Mouse (Mus musculus) midbrain, postnatal 0 days (tissue): Measurements from ENCODE around the gene Mrto4. TPM values are rescaled to one million over a fixed set of nuclear protein-coding genes. Genes with fewer than 3 reads are reported as not detected.

Experiments
- ATAC-seq: fragments of 200-750 bp; cut with Nextera tagmentation; 2 replicates; pipeline ENCODE4 v1.8.0; 2017; ENCODE audit warnings: moderate number of reproducible peaks, mild to moderate bottlenecking, moderate TSS enrichment, moderate library complexity; ENCODE audit not compliant: low FRiP score
- DNase-seq: peaks from one replicate; pipeline ENCODE4 v3.0.0-alpha.2; 2015; ENCODE audit warnings: low spot score
- H3K27ac ChIP-seq: fragments of 300-500 bp; sonication (generic); 2 replicates; pipeline ENCODE4 v1.5.1; 2014; ENCODE audit warnings: low read depth, mild to moderate bottlenecking, low read length, mixed read lengths
- H3K27me3 ChIP-seq: fragments of 300-500 bp; sonication (generic); 2 replicates; pipeline ENCODE4 v1.6.1; 2014; ENCODE audit warnings: low read length, control low read depth, mixed read lengths; ENCODE audit not compliant: insufficient read depth
- H3K36me3 ChIP-seq: fragments of 300-500 bp; sonication (generic); 2 replicates; pipeline ENCODE4 v1.6.1; 2014; ENCODE audit warnings: low read length, control low read depth, mixed read lengths; ENCODE audit not compliant: insufficient read depth
- H3K4me1 ChIP-seq: fragments of 300-500 bp; sonication (generic); 2 replicates; pipeline ENCODE4 v1.6.1; 2014; ENCODE audit warnings: mild to moderate bottlenecking, control low read depth, antibody characterized with exemption, low read length, mixed read lengths; ENCODE audit not compliant: insufficient read depth
- H3K4me2 ChIP-seq: fragments of 300-500 bp; sonication (generic); 2 replicates; pipeline ENCODE4 v1.6.1; 2014; ENCODE audit warnings: low read depth, mild to moderate bottlenecking, low read length, mixed read lengths; ENCODE audit not compliant: poor library complexity, severe bottlenecking
- H3K4me3 ChIP-seq: fragments of 300-500 bp; sonication (generic); 2 replicates; pipeline ENCODE4 v1.5.1; 2014; ENCODE audit warnings: low read depth, mild to moderate bottlenecking, low read length, moderate library complexity
- H3K9ac ChIP-seq: fragments of 300-500 bp; sonication (generic); replicated peaks from 2 replicates; pipeline ENCODE4 v1.6.1; 2014; ENCODE audit warnings: mild to moderate bottlenecking, low read length, moderate library complexity, mixed read lengths; ENCODE audit not compliant: poor library complexity, severe bottlenecking
- H3K9me3 ChIP-seq: fragments of 300-500 bp; sonication (generic); 2 replicates; pipeline ENCODE4 v1.6.1; 2016; ENCODE audit warnings: low read length, control low read depth
- CTCF ChIP-seq: IDR thresholded peaks from 2 replicates; pipeline ENCODE4 v1.5.1; 2016; ENCODE audit warnings: antibody characterized with exemption, mild to moderate bottlenecking
- WGBS: fragments of 180-500 bp; shearing (Covaris S2); extraction: QIAGEN DNeasy Blood & Tissue Kit; methylation state at CpG from one replicate; pipeline ENCODE4 v1.1.7; 2014; 5-methylcytosine and 5-hydroxymethylcytosine counted together
- polyA plus RNA-seq: library from polyadenylated mRNA; unstranded; fragments of >200 nt; fragmentation: Nextera tagmentation; extraction: Ambion mirVana; gene quantifications from 2 replicates; pipeline ENCODE4 v1.2.1, GENCODE M21; 2015
- total RNA-seq: library from RNA; depleted of rRNA; stranded (reverse); fragments of >200 nt; gene quantifications from 2 replicates; pipeline ENCODE4 v1.2.3, GENCODE M21; 2014

Gene Mrto4
- total and polyA plus RNA-seq, 2 experiments from 2014 or later: 32.0 to 75.0 TPM

GRCm38 (mm10) chr4:139311707-139312106 lies 40.7 kb downstream of the Mrto4 start:
- WGBS: 20% methylated on average over 14 of the region's 14 CpGs

GRCm38 (mm10) chr4:139310899-139311701 lies 41.3 kb downstream of the Mrto4 start:
- H3K9ac ChIP-seq: peak overlapping the region; percentile 80
- no peak for TF ChIP-seq CTCF
- DNase-seq (no peak), ATAC-seq (peak; percentile 70)
- H3K27ac ChIP-seq: peak overlapping the region; percentile 67; the same call in 1 of the 2 replicates
- peak overlapping the region; percentile 91 for H3K4me3 ChIP-seq
- no peaks in the 10 kb centered on the region for H3K9me3 ChIP-seq
- H3K27me3 ChIP-seq: no peaks in the 10 kb centered on the region
- WGBS: under 1% methylated on average over 50 of the region's 53 CpGs
- H3K4me2 ChIP-seq: peak overlapping the region; percentile 92
- peaks cover 13% of the 10 kb centered on the region; the same call in 1 of the 2 replicates for H3K4me1 ChIP-seq
- peaks cover 17% of the 10 kb centered on the region for H3K36me3 ChIP-seq

More at GRCm38 (mm10) chr4:139311707-139312106, 40.7 kb downstream of the Mrto4 start:
- peak overlapping the region; percentile 91 for H3K4me3 ChIP-seq
- H3K36me3 ChIP-seq: peaks cover 11% of the 10 kb centered on the region
- DNase-seq (no peak), ATAC-seq (no peak)
- no peaks in the 10 kb centered on the region for H3K9me3 ChIP-seq
- H3K4me1 ChIP-seq: peaks cover 13% of the 10 kb centered on the region; the same call in 1 of the 2 replicates
- H3K9ac ChIP-seq: peak overlapping the region; percentile 80
- H3K27me3 ChIP-seq: no peaks in the 10 kb centered on the region
- H3K27ac ChIP-seq: no peak overlapping the region
- TF ChIP-seq CTCF: no peak
- peak overlapping the region; percentile 92 for H3K4me2 ChIP-seq

GRCm38 (mm10) chr4:139310171-139310898 lies 42.0 kb downstream of the Mrto4 start, which contains the start of the genes Pqlc2 and Akr7a5:
Pqlc2 (minus strand) TSS chr4:139310708.
Akr7a5 (plus strand) TSS chr4:139310744.
- peak within 1 kb of the TSS; percentile 92 for H3K4me2 ChIP-seq
- H3K36me3 ChIP-seq: peaks cover 22% of the 10 kb centered on the region
- under 1% methylated on average over 62 of the region's 63 CpGs for WGBS
- TF ChIP-seq CTCF: 0 out of 2 replicates have a peak, but pooled peaks have one; percentile 25
- peak within 1 kb of the TSS; percentile 67 for H3K27ac ChIP-seq
- no peaks in the 10 kb centered on the region for H3K9me3 ChIP-seq
- H3K4me3 ChIP-seq: peak within 1 kb of the TSS; percentile 91
- H3K27me3 ChIP-seq: no peaks in the 10 kb centered on the region
- peak; percentile 84 for ATAC-seq
- DNase-seq: peak; percentile 96
- H3K4me1 ChIP-seq: peaks cover 13% of the 10 kb centered on the region; the same call in 1 of the 2 replicates
- peak within 1 kb of the TSS; percentile 80 for H3K9ac ChIP-seq

GRCm38 (mm10) chr4:139309651-139310050 lies 42.7 kb downstream of the Mrto4 start:
- Histone ChIP-seq H3K27ac (no peak overlapping the region), H3K9ac (peak overlapping the region; percentile 72), H3K4me1 (peaks cover 13% of the 10 kb centered on the region; the same call in 1 of the 2 replicates), H3K9me3 (no peaks in the 10 kb centered on the region), H3K4me2 (peak overlapping the region; percentile 92), H3K27me3 (no peaks in the 10 kb centered on the region), H3K36me3 (peaks cover 16% of the 10 kb centered on the region), H3K4me3 (peak overlapping the region; percentile 91)
- no peak for ATAC-seq
- 0 out of 2 replicates have a peak, but pooled peaks have one; percentile 28 for TF ChIP-seq CTCF
- DNase-seq: no peak
- WGBS: 16% methylated on average over 6 of the region's 6 CpGs

GRCm38 (mm10) chr4:139307916-139308315 lies 44.5 kb downstream of the Mrto4 start:
- no peak for TF ChIP-seq CTCF
- H3K27me3 ChIP-seq: no peaks in the 10 kb centered on the region
- DNase-seq: no peak
- H3K4me3 ChIP-seq: no peak overlapping the region
- no peak overlapping the region for H3K27ac ChIP-seq
- no peak overlapping the region for H3K9ac ChIP-seq
- no peak overlapping the region for H3K4me2 ChIP-seq
- no peak for ATAC-seq
- no peaks in the 10 kb centered on the region for H3K9me3 ChIP-seq
- H3K36me3 ChIP-seq: peaks cover 12% of the 10 kb centered on the region; the same call in 1 of the 2 replicates
- 85% methylated on average over 5 of the region's 5 CpGs for WGBS
- H3K4me1 ChIP-seq: peaks cover 13% of the 10 kb centered on the region; the same call in 1 of the 2 replicates
